Mouse (Mus musculus): Measurements from ENCODE around the gene Madcam1.

Madcam1 gene

GRCm38 (mm10) chr10:79665051-79665450, 692 bp downstream of the Madcam1 start:
- ATAC-seq (ENCODE audit: insufficient number of reproducible peaks, low FRiP score, low TSS enrichment) = no peak

DNA sequence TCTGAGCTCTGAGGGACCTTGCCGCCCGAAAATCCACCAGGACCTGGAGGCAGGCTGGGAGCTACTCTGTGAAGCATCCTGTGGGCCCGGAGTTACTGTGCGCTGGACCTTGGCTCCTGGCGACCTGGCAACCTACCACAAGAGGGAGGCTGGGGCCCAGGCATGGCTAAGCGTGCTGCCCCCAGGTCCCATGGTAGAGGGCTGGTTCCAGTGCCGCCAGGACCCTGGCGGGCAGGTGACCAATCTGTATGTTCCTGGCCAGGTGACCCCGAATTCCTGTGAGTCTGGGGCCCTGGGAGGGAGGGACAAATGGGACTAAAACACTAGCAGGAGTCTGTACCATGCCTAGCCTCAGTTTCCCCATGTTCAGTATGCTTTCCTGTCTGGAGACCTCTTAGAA, 2.1 kb downstream of the Madcam1 start:
- no peak for ATAC-seq (ENCODE audit: insufficient number of reproducible peaks, low FRiP score, low TSS enrichment)

- no peak for ATAC-seq (ENCODE audit: insufficient number of reproducible peaks, low FRiP score, low TSS enrichment)
These were observed 3.7 kb downstream of the Madcam1 start for GRCm38 (mm10) chr10:79668076-79668475.

DNA sequence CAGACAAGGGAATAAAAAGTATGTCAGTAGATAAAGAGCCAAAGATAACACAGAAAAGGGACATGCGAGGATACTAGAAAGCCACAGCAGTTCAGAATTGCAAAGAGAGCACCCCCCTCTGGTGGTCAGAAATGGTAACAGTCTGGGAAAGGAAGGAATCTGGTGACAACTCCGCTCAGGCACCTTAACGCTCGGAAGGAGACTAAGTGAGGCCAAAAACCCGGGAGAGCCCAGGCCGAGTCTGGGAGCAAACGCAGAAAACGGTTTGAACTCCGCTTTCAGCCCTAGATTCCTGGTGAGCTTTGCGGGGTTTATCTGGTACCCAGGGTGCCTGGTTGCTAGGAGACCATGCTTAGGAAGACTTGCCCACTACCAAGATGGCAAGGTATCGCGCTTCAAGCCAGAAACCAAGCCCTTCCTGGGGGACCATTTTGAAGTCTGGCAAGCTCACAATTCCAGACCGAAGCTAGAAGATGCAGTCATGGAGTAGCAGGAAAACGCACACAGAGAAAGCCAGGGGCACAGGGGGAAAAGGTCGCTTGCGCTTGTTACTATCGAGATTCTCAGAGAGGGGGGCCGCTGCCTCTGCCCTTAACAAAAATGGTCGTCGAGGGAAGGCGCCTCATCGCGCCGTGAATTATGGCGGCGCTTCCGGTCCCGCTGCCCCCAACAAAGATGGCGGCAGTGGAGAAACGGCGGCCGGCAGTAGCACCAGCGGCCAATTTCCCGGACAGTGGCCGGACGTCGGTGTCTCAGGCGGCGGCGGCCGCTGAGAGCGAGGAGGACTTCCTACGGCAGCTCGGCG, 4.6 kb downstream of the Madcam1 start, which contains the start of gene Tpgs1:
Tpgs1 (plus strand) TSS at position 599 of the 805 bp plus-strand sequence.
- peak; percentile 73 for ATAC-seq (ENCODE audit: insufficient number of reproducible peaks, low FRiP score, low TSS enrichment)

DNA sequence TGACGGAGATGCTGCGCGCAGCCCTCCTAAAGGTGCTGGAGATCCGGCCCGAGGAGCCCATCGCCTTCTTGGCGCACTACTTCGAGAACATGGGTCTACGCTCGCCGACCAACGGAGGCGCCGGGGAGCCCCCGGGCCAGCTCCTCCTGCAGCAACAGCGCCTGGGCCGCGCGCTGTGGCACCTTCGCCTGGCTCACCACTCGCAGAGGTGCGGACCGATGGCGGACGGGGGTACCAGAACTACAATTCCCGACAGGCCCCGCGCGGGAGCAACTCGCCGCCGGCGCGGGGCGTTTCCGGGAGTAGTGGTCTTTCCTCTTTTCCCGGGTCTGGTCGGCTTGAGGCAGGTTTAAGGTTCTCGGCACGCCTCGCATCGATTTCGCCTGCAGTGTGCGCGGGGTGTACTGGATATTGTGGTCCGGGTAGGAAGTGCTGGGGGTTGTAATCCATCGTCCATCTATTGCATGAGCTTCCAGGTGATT, 5.3 kb downstream of the Madcam1 start:
- ATAC-seq (ENCODE audit: insufficient number of reproducible peaks, low FRiP score, low TSS enrichment) = peak; percentile 36; the same call in 1 of the 2 replicates

DNA sequence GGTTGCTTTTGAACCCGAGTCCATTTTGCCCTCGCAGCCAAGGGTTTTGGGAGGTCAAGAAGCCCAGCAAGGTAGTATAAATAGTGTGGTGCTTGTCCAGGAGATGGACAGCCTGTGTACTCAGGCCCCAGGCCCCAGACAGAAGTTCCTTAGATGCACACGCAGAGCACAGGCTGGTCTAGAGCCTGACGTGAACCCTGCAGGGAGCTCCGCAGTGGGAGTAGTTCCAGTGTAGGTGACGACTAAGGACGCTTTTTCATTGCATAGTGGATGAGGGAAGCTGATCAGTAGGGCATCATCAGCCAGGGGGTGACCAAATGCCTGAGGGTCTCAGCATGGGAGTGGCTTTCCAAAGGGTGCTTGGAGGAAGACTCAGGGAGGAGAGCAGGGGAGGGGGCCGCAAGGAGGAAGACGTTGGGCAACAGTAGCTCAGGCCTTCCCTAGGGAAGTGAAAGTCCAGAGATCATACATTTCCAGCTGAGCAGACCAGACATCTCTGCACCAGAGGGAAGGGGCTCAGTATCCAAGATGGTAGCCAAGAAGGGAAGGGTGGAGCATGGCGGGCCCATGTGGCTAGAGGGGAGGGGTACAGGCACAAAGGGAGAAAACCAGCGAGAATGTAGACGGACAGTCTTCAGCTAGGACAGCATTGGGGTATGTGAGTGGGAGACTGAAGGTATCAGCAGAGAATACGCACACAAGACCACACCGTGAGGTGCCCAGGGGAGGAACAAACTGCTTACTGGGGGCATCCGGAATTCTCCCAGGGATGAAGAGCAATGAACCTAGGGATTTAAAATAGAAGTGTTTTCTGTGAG, 5.9 kb downstream of the Madcam1 start:
- 0 out of 2 replicates have a peak, but pooled peaks have one; percentile 8 for ATAC-seq (ENCODE audit: insufficient number of reproducible peaks, low FRiP score, low TSS enrichment)

GRCm38 (mm10) chr10:79671396-79672087, 7.2 kb downstream of the Madcam1 start:
- no peak for ATAC-seq (ENCODE audit: insufficient number of reproducible peaks, low FRiP score, low TSS enrichment)

DNA sequence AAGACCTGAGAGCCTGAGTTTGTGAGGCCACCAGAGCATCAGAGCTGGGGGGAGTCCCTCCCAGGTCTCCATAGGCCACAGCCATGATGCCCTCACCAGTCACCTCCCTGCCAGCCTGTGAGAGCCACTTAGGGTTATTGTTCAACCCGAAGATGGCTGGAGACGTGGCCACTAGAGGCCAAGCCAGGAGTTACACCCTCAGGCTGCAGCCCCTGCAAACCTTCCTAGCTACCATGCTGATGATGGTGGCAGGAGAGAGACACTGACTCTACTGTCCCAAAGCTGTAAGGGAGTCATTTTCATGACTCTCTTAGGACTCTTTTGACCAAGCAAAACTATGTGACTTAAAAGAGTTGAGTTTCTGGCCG, 7.7 kb downstream of the Madcam1 start:
- no peak for ATAC-seq (ENCODE audit: insufficient number of reproducible peaks, low FRiP score, low TSS enrichment)

DNA sequence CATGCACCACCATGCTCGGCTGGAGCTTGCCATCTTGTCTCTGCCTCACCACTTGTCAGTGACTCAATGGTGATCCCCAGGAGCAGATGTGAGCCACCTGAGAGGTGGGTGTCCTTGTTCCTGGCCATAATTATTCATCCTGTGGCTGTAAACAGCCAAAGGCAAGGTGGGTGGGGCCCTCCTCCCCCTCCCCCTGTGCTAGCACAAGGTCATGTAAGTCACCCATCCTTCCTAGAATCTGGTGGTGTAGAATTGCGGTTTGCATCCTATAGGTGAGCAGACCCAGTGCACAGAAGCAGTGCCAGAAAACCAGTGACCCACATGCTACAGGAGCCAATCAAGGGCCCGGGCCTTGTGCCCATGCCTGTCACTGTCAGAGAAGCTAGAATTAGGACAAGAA, 8.7 kb downstream of the Madcam1 start:
- no peak for ATAC-seq (ENCODE audit: insufficient number of reproducible peaks, low FRiP score, low TSS enrichment)

- no peak for ATAC-seq (ENCODE audit: insufficient number of reproducible peaks, low FRiP score, low TSS enrichment)
These were observed 11.1 kb downstream of the Madcam1 start for GRCm38 (mm10) chr10:79675346-79676035.

GRCm38 (mm10) chr10:79680606-79681495, 16.5 kb downstream of the Madcam1 start:
- ATAC-seq (ENCODE audit: insufficient number of reproducible peaks, low FRiP score, low TSS enrichment) = peak; percentile 5; the same call in 1 of the 2 replicates

DNA sequence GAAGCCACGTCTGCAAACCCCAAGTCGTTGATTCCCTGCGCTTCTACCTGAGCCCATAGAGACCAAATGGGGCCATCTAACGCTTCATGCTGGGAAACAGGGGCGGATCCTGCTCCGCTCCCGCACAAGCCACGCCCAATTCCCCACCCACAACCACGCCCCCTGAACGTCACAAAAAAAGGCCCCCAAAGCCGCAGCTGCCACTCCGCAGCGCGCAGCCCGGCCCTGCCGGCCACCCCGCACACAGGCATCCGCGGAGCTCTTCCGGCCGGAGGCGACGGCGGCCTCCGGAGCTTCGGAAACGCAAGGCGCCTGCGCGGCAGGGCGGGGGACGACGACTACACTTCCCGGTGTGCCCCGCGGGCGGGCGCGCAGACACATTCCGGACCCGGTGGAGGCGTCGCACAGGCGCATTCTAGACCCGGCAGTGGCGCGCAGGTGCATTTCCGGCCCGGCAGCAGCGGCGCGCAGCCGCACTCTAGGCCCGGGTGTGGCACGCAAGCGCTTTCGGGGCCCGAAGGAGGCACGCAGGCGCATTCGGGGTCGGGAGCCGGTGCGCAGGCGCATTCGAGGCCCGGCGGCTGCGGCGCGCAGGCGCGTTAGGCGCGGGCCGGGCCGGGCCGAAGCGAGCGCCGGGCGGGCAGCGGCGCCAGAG, 17.4 kb downstream of the Madcam1 start, which contains the start of gene Cdc34:
Cdc34 (plus strand) TSS at position 605 of the 655 bp plus-strand sequence.
- ATAC-seq (ENCODE audit: insufficient number of reproducible peaks, low FRiP score, low TSS enrichment) = peak; percentile 85

- no peak for ATAC-seq (ENCODE audit: insufficient number of reproducible peaks, low FRiP score, low TSS enrichment)
These were observed 18.2 kb downstream of the Madcam1 start for GRCm38 (mm10) chr10:79682551-79682915.

- ATAC-seq (ENCODE audit: insufficient number of reproducible peaks, low FRiP score, low TSS enrichment) = no peak
These were observed 18.7 kb downstream of the Madcam1 start for GRCm38 (mm10) chr10:79682916-79683582.

- ATAC-seq (ENCODE audit: insufficient number of reproducible peaks, low FRiP score, low TSS enrichment) = no peak
These were observed 19.6 kb downstream of the Madcam1 start for GRCm38 (mm10) chr10:79683726-79684640.

DNA sequence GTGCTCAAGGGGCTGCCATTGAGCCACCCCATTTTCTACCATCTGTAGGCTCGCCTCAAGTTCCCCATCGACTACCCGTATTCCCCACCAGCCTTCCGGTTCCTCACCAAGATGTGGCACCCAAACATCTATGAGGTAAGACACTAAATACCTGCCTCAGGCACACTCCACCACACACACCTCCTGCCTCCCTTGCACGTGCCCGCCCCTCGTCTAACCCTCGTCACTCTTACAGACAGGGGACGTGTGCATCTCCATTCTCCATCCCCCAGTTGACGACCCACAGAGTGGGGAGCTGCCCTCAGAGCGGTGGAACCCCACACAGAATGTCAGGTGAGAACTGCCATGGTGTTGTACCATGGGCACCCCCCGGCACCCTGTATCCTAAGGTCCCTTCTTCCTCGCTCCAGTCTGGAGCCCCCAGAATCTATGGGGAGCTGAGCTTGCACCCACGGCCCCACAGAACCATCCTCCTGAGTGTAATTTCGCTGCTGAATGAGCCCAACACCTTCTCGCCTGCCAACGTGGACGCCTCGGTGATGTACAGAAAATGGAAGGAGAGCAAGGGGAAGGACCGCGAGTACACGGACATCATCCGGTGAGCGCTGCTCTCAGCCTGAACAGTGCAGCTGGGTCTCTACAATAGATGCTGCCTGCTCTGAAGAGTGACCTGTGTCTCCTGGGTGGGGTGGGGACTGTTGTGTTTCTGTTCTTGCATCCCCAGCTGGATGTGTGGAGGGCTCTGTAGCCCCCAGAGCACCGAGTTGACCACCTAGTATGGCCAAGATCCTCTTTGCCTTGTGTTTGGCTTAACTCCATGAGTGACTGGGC, 20.6 kb downstream of the Madcam1 start:
- no peak for ATAC-seq (ENCODE audit: insufficient number of reproducible peaks, low FRiP score, low TSS enrichment)
